Mouse (Mus musculus) c-Kit-positive CD71-positive TER-119-negative erythroid progenitor cells, embryonic 14.5 days (primary cell): Measurements from ENCODE around the gene Ptpn11.
"Not testable (repeated sequence)": the region's sequence is repeated elsewhere in the genome, so short reads cannot be mapped to it uniquely, and the experiment has no call there.

Experiments used
- DNase-seq: peaks from one replicate; pipeline ENCODE4 v3.0.0-alpha.2; 2013; ENCODE audit warnings: low read depth

Ptpn11 gene

GRCm38 (mm10) chr5:121215380-121216125 is 24.4 kb upstream of the Ptpn11 start:
- peak; percentile 64 for DNase-seq

DNA sequence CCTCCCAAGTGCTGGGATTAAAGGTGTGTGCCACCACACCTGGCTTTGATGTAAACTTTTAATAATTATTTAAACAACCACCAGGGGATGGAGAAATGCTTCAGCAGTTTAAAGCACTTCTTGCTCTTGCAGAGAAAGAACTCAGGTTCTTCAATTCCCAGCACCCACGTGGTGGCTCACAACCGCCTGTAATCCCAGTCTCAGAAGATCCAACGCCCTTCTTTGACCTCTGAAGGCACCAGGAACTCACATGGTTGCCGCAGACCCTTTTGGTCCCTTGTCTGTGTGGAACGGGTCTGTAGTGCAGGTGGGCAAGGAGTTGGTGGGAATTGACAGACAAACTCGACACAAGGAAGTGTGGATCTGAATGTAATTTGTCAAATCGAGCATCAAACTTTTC is 23.5 kb upstream of the Ptpn11 start:
- no peak for DNase-seq

GRCm38 (mm10) chr5:121212108-121212507 is 20.9 kb upstream of the Ptpn11 start:
- no peak for DNase-seq

GRCm38 (mm10) chr5:121210601-121210924 is 19.4 kb upstream of the Ptpn11 start:
- no peak for DNase-seq

DNA sequence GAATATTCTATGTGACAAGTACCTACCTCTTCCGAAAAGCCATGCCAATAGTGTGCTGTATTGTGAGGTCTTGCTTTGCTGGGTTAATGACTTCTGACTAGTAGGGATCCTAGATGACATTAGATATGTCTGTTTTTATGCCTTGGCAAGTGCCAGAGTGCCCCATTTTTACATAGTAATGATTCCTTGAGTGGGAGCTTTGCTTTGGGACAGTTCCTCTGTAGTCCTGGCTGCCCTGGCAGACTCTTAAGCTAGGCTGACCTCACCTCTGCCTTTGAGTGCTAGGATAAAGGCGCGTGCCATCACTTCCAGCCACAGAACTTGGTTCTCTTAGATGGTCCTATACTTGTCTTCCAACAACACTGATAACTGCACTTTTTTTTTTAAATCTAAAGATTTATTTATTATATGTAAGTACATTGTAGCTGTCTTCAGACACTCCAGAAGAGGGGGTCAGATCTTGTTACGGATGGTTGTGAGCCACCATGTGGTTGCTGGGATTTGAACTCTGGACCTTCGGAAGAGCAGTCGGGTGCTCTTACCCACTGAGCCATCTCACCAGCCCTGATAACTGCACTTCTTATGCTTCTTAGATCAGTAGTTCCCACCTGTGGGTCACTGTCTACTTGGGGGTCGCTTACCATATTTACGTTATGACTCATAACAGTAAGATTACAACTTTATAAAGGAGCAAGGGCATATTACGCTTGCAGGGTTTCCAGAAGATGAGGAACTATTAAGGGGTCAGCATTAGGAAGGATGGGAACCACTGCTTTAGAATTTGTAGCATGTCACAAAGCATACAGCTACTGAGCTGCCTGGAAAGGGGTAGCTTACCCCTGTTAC is 18.8 kb upstream of the Ptpn11 start:
- DNase-seq, result no peak

DNA sequence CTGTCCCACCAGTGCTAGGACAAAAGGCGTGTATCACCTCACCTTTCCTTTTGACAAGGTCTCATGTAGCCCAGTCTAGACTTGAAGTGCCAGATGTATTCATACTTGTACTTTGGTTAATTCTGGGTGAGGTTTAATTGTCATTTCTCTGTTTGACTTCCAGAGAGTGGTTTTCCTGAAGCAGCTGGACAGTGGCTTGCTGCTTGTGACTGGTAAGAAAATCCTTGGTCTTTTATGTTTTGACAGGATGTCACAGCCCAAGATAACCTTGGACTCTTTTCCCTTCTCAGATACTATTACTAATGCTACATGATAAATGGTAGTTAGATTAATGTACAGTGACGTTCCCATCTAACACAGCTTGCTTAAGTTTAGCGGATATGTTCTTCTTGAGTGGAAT is 15.8 kb upstream of the Ptpn11 start:
- no peak for DNase-seq

DNA sequence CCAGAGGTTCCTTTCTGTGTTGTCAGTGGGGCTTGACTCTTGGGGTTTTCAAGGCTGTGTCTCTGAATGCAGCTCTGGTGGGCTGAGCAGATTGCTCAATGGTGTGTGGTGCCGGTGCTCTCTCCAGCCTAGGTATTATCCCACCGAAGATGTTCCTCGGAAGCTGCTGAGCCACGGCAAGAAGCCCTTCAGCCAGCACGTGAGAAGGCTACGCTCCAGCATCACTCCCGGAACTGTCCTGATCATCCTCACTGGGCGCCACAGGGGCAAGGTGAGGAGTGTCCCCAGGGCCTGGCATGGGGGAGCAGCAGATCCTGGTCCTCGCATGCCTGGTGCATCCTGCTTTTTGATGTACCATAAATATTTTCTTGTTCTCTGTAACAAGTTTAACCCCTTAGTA is 15.3 kb upstream of the Ptpn11 start:
- DNase-seq, result no peak

GRCm38 (mm10) chr5:121205537-121206130 is 14.4 kb upstream of the Ptpn11 start:
- DNase-seq, result not testable (repeated sequence)

GRCm38 (mm10) chr5:121204132-121205089 is 13.2 kb upstream of the Ptpn11 start, which contains the start of gene Rpl6:
Gene Rpl6, plus strand, starts transcription at chr5:121204481.
- peak; percentile 74 for DNase-seq

DNA sequence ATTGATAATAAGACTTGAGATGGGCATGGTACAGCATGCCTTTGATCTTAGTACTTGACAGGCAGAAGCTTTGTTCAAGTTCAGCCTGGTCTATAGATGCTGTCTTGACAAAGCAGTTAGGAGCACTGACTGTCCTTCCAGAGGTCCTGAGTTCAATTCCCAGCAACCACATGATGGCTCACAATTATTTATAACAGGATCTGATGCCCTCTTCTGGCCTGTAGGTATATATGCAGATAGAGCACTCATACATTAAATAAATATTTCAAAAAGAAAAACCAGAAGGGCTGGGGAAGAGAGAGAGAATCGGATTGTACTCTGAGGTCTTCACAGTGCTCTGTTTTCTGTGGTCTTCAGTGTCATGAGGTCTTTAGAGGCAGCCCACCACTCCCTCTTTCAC is 11.3 kb upstream of the Ptpn11 start:
- DNase-seq, result no peak

DNA sequence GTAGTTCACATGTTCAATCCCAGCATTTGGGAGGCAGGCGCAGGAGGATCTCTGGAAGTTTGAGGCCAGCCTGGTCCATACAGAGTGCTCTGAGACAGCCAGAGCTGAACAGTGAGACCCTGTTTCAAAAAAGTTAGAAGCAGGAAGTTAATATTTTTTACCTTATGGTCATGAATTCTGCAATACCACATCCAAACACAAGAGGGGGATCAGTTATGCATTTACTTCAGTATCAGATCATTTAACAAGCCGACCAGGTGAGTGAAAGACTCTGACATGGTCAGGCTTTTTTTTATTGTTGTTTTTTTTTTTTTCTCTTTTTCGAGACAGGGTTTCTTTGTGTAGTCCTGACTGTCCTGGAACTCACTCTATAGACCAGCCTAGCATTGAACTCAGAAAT is 10.5 kb upstream of the Ptpn11 start:
- peak; percentile 85 for DNase-seq

DNA sequence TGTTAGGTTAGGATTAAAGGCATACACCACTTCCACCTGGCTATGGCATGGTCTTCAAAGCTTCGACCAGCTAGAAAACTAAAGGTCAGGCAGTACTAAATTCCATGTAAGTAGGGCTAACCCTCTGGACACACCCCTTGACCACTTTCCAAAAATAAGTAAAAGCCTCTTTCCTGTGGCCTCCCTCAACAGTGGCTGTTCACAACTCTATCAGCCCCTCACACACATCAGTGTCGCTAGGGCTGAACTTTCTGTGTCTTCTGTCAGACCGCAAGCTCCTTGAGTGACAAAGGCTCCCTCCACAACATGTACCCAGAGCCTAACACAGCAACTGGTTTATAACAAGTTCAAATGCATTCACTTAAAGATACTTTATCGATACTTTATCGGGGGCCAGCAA is 7.2 kb upstream of the Ptpn11 start:
- DNase-seq, result no peak

DNA sequence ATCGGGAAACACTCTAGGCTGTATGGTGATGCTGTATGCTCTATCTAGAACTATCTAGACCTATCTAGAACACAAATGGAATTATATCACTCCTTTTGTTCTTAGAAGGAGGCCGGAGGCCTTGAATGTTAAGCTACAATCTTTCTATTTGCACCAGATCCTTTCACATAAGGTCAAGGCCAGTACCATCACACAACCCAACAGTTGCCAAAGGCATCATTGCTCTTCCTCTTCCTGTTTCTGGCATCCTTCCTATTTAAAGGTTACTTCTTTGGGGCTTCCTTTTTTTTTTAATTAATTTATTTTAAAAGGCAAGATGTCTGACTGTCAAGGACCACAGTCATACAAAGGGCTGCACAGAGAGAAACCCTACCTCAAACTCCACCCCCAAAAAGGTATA is 6.1 kb upstream of the Ptpn11 start:
- no peak for DNase-seq

- no peak for DNase-seq
These were observed 5.6 kb upstream of the Ptpn11 start for GRCm38 (mm10) chr5:121196764-121197163.

DNA sequence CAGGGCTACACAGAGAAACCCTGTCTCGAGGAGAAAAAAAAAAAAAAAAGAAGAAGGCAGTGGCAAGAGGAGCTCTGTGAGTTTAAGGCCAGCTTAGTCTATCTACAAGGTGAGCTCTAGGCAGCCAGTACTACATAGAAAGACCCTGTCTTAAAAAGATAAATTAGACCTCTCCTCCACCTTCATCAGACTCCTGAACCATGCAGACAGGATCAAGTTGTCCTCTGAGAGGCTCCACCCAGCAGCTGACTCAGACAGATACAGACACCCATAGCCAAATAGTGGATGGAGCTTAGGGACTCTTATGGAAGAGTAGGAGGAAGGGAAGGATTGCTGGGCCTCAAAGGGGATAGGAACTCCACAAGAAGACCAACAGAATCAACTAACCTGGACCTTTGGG is 3.0 kb upstream of the Ptpn11 start:
- DNase-seq, result no peak

DNA sequence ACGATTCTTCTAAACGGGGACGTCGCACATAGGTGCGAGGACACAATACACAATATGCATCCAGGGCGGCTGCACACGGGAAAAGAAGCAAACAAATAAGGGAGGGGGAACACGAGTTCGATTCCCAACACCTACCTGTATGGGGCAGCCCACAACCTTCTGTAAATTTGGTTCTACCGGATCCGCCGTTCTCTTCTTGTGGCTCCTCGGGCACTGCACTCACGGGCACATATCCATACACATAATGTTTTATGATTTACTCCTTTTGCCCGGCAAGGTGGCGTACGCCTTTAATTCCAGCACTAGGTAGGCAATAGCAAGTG is 348 bp upstream of the Ptpn11 start:
- no peak for DNase-seq

- DNase-seq, result no peak
These were observed 874 bp downstream of the Ptpn11 start for GRCm38 (mm10) chr5:121190210-121190835.

- DNase-seq, result no peak
These were observed 2.0 kb downstream of the Ptpn11 start for GRCm38 (mm10) chr5:121189182-121189581.

DNA sequence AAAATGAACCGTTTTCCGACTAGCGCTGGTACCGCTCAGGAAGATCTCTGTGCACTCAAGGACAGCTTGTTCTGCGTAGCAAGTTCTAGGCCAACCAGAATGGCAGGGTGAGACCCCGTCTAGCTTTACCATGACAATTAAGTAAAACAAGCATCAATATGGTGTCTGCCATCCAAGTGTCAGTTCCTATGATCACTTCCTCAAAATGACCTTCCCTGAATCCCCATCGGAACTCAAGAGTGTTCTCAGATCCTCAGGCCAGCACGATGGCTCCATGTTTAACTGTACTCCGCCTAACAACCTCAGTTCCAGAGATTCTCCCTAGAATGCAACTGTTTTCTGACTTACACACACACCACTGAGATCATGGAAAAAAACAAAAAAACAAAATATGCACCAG is 2.9 kb downstream of the Ptpn11 start:
- no peak for DNase-seq

- no peak for DNase-seq
These were observed 3.6 kb downstream of the Ptpn11 start for GRCm38 (mm10) chr5:121187580-121188001.

DNA sequence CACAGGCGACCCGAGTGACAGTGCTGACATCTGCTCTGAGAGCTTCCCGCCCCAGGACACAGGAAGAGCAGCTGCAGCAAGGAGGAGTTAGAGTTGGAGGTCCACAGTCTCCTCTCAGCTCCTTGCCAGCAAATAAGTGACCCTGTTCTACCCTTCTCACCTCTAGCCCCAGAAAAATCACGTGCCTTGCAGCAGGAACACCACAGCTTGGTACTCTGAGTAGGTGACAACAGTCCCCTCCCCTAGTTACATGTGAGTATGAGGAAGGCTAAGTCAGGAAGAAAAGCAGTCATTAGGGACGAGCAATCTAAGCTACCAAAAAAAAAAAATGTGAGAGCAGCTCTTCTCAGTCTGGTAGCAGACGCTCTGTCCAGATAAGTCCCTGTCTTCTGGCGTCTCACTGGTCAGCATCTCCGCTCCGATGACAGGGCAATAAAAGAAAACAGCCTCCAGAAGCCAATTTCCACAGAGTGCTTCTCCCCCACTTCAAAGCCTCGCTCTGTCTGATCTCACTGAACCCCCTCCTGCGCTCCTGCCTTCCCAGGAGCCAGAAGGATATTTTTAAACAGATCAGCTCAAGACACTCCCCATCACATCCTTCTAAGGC is 6.1 kb downstream of the Ptpn11 start:
- DNase-seq, result no peak
